Mouse (Mus musculus) liver, postnatal 0 days (tissue): Measurements from ENCODE around the gene Jup. TPM values are rescaled to one million over a fixed set of nuclear protein-coding genes. Genes with fewer than 3 reads are reported as not detected.

Source experiments
- ATAC-seq: fragments of 200-750 bp; cut with Nextera tagmentation; 2 replicates; pipeline ENCODE4 v1.8.0; 2017; ENCODE audit warnings: mild to moderate bottlenecking, moderate library complexity
- DNase-seq: peaks from one replicate; pipeline ENCODE4 v3.0.0-alpha.2; 2016
- H3K27ac ChIP-seq: fragments of 300-500 bp; sonication (generic); 2 replicates; pipeline ENCODE4 v1.5.1; 2014; ENCODE audit warnings: antibody characterized with exemption, moderate library complexity, mild to moderate bottlenecking, low read depth
- H3K27me3 ChIP-seq: fragments of 300-500 bp; sonication (generic); 2 replicates; pipeline ENCODE4 v1.6.1; 2014; ENCODE audit warnings: low read length, control low read depth, mixed read lengths; ENCODE audit not compliant: insufficient read depth
- H3K36me3 ChIP-seq: fragments of 300-500 bp; sonication (generic); replicated peaks from 2 replicates; pipeline ENCODE4 v1.6.1; 2014; ENCODE audit warnings: mild to moderate bottlenecking, control low read depth, low read length, moderate library complexity, mixed read lengths; ENCODE audit not compliant: insufficient read depth
- H3K4me1 ChIP-seq: fragments of 300-500 bp; sonication (generic); 2 replicates; pipeline ENCODE4 v1.6.1; 2014; ENCODE audit warnings: antibody characterized with exemption, mild to moderate bottlenecking, control low read depth; ENCODE audit not compliant: insufficient read depth
- H3K4me2 ChIP-seq: fragments of 300-500 bp; sonication (generic); 2 replicates; pipeline ENCODE4 v1.6.1; 2014; ENCODE audit warnings: low read depth, mild to moderate bottlenecking, low read length, moderate library complexity, mixed read lengths
- H3K4me3 ChIP-seq: fragments of 300-500 bp; sonication (generic); 2 replicates; pipeline ENCODE4 v1.5.1; 2014; ENCODE audit warnings: low read depth, low read length
- H3K9ac ChIP-seq: fragments of 300-500 bp; sonication (generic); replicated peaks from 2 replicates; pipeline ENCODE4 v1.6.1; 2014; ENCODE audit warnings: mild to moderate bottlenecking, moderate library complexity
- H3K9me3 ChIP-seq: fragments of 300-500 bp; sonication (generic); 2 replicates; pipeline ENCODE4 v1.6.1; 2016; ENCODE audit warnings: mild to moderate bottlenecking, control low read depth, low read length, mixed read lengths
- CTCF ChIP-seq: sonication (generic); IDR thresholded peaks from 2 replicates; pipeline ENCODE4 v1.5.1; 2016; ENCODE audit warnings: antibody characterized with exemption, low read depth
- EP300 ChIP-seq: IDR thresholded peaks from 2 replicates; pipeline ENCODE4 v1.6.1; 2016; ENCODE audit warnings: antibody characterized with exemption, low read depth, mild to moderate bottlenecking
- WGBS: fragments of 180-500 bp; shearing (Covaris S2); extraction: QIAGEN DNeasy Blood & Tissue Kit; methylation state at CpG from one replicate; pipeline ENCODE4 v1.1.7; 2014; ENCODE audit not compliant: insufficient replicate concordance; 5-methylcytosine and 5-hydroxymethylcytosine counted together
- polyA plus RNA-seq: library from polyadenylated mRNA; unstranded; fragments of >200 nt; fragmentation: Nextera tagmentation; extraction: Ambion mirVana; gene quantifications from 2 replicates; pipeline ENCODE4 v1.2.1, GENCODE M21; 2015

Gene Jup
- polyA plus RNA-seq, 1 experiment from 2014 or later, result 17.5 TPM

- no peak overlapping the region for H3K9ac ChIP-seq
- TF ChIP-seq EP300 (no peak), CTCF (no peak)
- peaks cover 75% of the 10 kb centered on the region for H3K27me3 ChIP-seq
- no peaks in the 10 kb centered on the region for H3K36me3 ChIP-seq
- ATAC-seq (no peak), DNase-seq (no peak)
- no peaks in the 10 kb centered on the region for H3K9me3 ChIP-seq
- H3K4me3 ChIP-seq, result no peak overlapping the region
- no peak overlapping the region for H3K27ac ChIP-seq
- no peak overlapping the region for H3K4me2 ChIP-seq
- 46% methylated on average over 5 of the region's 5 CpGs for WGBS
- peaks cover 4% of the 10 kb centered on the region; the same call in 1 of the 2 replicates for H3K4me1 ChIP-seq
Measured at GRCm38 (mm10) chr11:100357408-100357807, 40.2 kb downstream of the Jup start.

- Histone ChIP-seq H3K4me1 (peaks cover 4% of the 10 kb centered on the region; the same call in 1 of the 2 replicates), H3K27me3 (peaks cover 73% of the 10 kb centered on the region), H3K9me3 (no peaks in the 10 kb centered on the region), H3K27ac (no peak overlapping the region), H3K4me2 (peak overlapping the region; percentile 87; the same call in 1 of the 2 replicates), H3K9ac (no peak overlapping the region), H3K4me3 (peak overlapping the region; percentile 64; the same call in 1 of the 2 replicates), H3K36me3 (no peaks in the 10 kb centered on the region)
- ATAC-seq (no peak), DNase-seq (no peak)
- TF ChIP-seq CTCF, result no peak
- TF ChIP-seq EP300, result no peak
- WGBS, result 24% methylated on average over 9 of the region's 9 CpGs
Measured at GRCm38 (mm10) chr11:100356819-100357211, 40.7 kb downstream of the Jup start.

GRCm38 (mm10) chr11:100355972-100356818 lies 41.4 kb downstream of the Jup start, which contains the start of gene Hap1:
TSS of gene Hap1 (minus strand) at chr11:100356128.
- no peak for TF ChIP-seq EP300
- no peak for TF ChIP-seq CTCF
- no peaks in the 10 kb centered on the region for H3K9me3 ChIP-seq
- H3K4me1 ChIP-seq, result peaks cover 4% of the 10 kb centered on the region; the same call in 1 of the 2 replicates
- peak within 1 kb of the TSS; percentile 87 for H3K4me2 ChIP-seq
- H3K27me3 ChIP-seq, result peaks cover 78% of the 10 kb centered on the region
- H3K9ac ChIP-seq, result peak within 1 kb of the TSS; percentile 32
- ATAC-seq (peak; percentile 65), DNase-seq (peak; percentile 68)
- no peak within 1 kb of the TSS for H3K27ac ChIP-seq
- WGBS, result 3% methylated on average over 49 of the region's 49 CpGs
- H3K4me3 ChIP-seq, result peak within 1 kb of the TSS; percentile 64
- no peaks in the 10 kb centered on the region for H3K36me3 ChIP-seq

- H3K4me1 ChIP-seq, result peaks cover 4% of the 10 kb centered on the region; the same call in 1 of the 2 replicates
- WGBS, result 1% methylated on average over 50 of the region's 54 CpGs
Measured at GRCm38 (mm10) chr11:100355151-100355951, 42.2 kb downstream of the Jup start.

GRCm38 (mm10) chr11:100352076-100352857 lies 45.3 kb downstream of the Jup start:
- ATAC-seq (no peak), DNase-seq (no peak)
- WGBS, result 33% methylated on average over 10 of the region's 10 CpGs
- Histone ChIP-seq H3K4me2 (no peak overlapping the region), H3K27me3 (peaks cover 53% of the 10 kb centered on the region), H3K9me3 (no peaks in the 10 kb centered on the region), H3K27ac (no peak overlapping the region), H3K36me3 (no peaks in the 10 kb centered on the region), H3K4me1 (peaks cover 4% of the 10 kb centered on the region; the same call in 1 of the 2 replicates), H3K4me3 (no peak overlapping the region), H3K9ac (no peak overlapping the region)
- TF ChIP-seq EP300 (no peak), CTCF (peak; percentile 47)

More at GRCm38 (mm10) chr11:100355151-100355951, 42.2 kb downstream of the Jup start:
- Histone ChIP-seq H3K36me3 (no peaks in the 10 kb centered on the region), H3K4me3 (peak overlapping the region; percentile 64), H3K9me3 (no peaks in the 10 kb centered on the region), H3K9ac (peak overlapping the region; percentile 32), H3K27me3 (peaks cover 75% of the 10 kb centered on the region), H3K4me2 (peak overlapping the region; percentile 87), H3K27ac (no peak overlapping the region)
- DNase-seq (peak; percentile 57), ATAC-seq (peak; percentile 38)
- TF ChIP-seq EP300 (no peak), CTCF (no peak)
